Mouse (Mus musculus): ENCODE measurements around the gene Anapc13. TPM values are rescaled to one million over a fixed set of nuclear protein-coding genes. Genes with fewer than 3 reads are reported as not detected.
A peak's percentile ranks its signal among the peaks of the same experiment; 100 is the strongest.

Anapc13 gene
- total RNA-seq, 2 experiments from 2014 or later: 106 TPM

DNA sequence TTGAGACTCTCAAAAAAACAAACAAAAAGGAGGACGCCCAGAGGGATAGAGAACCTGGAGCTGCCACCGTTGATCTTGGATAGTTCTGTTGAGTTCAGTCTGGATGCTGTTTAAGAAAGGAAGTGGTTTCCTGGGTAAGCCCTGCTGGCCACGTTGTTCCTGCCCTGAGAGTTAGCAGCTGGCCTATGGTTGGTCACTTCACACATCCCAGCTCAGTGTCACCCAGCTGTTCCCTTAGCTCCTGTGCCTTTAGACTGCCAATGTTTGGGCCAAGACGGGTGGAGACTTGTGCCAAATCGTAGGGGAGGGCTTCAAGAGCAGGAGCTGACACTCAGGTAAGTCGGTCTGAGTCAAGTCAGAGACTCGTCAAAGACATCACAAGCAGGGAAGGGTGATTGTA, 3.0 kb downstream of the Anapc13 start:
- DNase-seq (ENCODE audit: low spot score in 2 of 2): no peak

DNA sequence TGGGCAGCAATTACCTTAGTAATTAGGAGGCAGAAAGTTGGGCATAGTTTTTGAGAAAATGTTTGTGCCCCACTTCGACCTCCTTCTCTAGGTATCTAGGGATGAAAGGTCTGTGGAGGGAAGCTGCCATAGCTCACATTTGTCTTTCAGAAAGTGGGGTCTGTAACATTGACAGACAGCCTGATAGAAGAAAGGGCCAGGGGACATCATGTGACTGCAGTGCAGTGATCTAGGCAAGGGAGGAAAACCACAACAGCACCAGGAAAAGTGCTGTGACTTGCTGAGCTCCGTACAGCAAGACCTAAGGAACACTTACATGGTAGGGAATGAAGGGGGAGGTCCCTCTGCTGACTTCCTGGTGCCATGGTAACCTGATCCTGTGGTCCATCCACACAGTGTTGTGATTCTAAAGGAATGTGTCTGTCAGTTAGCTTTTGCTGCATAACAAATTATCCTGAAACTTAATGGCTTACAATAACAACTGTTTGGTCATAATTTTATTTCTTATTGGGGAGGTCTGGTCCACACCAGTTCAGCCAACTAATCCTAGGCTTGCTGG, 5.6 kb downstream of the Anapc13 start:
- no peak for DNase-seq (ENCODE audit: low spot score in 2 of 2)

DNA sequence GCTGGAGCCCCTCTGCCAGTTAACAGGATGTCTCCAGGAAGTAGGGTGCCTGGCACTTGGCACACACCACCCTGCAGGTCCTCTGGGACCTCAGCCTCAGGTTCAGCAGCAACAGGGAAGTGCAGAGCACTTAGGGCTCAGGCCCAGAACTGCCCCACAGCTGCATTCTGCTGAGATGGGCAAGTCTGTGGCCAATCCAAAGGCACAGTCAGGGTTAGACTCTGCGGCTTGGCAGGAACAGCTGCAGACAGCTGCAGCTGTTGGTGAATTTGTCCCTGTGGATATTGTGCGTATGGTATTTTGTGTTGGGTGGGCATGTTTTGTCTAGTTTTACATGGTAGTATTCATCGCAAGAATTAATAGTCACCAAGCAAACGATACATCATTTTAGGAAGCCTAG, 6.1 kb downstream of the Anapc13 start:
- DNase-seq (ENCODE audit: low spot score in 2 of 2): no peak

DNA sequence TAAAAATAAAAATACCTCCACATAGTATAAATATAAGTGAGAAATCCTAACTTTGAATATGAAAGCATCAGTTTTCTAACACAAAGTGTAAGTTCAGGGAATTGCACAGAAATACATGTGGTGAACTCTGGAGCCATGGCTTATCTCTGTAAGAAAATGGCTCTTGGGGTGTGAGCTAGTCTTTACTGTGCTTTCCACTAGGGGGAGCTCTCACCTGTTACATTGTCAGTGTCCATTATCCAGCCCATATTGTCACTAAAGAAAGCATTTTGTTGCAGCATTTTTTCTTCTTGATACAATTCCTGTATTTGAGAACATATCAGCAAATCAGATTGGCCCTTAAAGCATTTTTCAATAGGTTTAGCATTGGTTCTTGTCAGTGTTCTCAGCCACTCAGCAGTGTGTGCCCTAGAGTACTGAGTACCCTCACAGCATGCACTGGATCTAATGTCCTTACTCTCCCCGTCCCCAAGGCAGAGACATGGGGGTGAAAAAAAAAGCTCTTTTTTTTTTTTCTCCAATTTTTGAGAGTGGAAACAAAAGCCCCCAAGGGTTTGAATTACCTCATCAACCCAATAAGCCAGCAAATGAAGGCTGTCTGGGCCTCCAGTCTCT, 6.9 kb downstream of the Anapc13 start:
- DNase-seq (ENCODE audit: low spot score in 2 of 2): peak in 1 of 2 experiments; percentile 57

DNA sequence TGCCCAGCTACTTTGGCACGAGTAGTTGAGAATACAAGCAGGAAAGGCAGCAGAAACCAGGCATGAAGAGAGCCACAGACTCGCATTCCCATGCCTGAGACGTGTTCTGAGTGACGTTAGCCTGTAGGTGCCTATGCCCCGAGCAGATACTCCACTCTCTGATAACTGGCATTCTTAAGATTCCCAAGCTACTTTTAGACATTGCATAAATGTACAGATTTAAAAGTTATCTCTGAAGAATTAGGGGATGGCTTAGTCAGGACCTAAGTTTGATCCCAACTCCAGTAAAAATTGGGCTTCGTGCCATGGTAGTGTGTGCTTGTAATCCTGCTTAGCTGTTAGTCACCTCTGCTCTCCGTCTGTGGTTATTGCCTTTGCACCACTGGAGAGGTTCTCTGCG, 8.4 kb downstream of the Anapc13 start:
- no peak for DNase-seq (ENCODE audit: low spot score in 2 of 2)

DNA sequence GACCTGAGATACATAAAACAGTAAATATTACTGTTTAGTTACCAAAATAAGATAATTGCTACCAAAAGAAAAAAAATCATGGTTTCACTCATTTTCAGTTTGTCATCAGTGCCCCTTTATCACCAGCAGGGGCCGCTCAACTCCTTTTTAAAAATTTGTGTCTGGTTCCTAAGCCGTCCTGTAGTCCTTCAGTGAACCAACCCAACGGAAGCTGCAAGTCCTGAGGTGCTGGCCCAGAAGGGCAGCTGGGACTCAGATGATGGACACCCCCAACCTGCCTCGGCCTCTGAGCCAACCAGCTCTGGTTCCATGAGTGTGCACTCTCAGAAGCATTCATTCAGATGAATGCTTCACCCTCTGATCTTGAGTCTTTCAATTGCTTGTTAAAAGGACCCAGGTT, 10.5 kb downstream of the Anapc13 start:
- peak; percentile 43 to 69 for DNase-seq (ENCODE audit: low spot score in 2 of 2)

DNA sequence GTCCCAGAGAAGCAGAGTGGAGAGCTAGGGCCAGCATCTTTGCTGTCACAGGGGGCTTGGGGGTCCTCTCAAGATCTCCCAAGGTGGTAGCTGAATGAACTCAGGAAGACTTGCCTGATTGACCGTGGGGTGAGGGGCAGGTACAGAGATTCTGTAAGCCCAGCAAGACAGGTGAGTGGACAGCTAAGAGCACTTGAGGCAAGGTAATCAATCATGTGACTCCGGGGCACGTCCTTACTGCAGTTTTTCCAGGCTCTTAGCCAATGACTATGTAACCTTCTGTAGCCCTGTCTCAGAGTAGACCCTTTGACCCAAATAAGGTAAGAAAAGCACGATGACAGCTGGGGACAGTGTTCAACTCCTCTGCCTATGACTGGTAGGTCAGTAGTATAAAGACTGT, 11.0 kb downstream of the Anapc13 start:
- DNase-seq (ENCODE audit: low spot score in 2 of 2): no peak

DNA sequence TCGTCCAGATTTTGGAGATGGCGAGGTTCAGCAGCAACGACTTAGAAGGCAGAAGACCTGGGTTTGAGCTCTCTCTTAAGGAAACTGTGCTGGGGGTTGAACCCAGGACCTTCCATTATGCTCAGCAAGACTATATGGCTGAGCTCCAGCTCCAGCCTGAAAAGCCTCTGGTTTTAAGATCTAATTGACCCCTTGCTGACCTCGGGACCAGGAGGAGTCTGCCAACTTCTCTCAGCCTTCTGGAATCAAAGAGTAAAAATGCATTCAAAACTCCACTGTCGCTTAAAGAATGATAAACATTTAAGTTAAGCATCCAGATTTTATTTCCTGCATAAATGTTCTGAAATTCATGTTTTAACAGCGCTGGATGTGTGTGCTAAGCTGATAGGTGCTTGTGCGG, 12.9 kb downstream of the Anapc13 start:
- no peak for DNase-seq (ENCODE audit: low spot score in 2 of 2)

DNA sequence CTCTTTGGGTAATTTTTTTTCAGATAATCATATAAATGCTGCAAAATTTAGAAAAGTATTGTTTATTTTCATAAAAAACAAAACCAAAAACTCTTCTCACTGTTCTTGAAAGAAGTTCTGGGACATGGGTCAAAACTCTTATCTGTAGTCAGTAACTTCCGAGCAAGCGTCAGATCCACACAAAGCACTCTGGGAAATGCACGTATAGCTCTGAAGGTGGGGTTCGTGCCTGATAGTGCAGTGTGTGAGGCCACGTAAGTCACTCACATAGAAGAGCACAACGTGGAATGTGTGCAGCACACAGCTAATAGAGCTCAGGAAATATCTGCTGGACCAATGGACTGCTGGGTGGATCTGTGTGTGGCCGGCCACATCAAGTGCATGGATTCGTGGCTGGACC, 13.4 kb downstream of the Anapc13 start:
- no peak for DNase-seq (ENCODE audit: low spot score in 2 of 2)

DNA sequence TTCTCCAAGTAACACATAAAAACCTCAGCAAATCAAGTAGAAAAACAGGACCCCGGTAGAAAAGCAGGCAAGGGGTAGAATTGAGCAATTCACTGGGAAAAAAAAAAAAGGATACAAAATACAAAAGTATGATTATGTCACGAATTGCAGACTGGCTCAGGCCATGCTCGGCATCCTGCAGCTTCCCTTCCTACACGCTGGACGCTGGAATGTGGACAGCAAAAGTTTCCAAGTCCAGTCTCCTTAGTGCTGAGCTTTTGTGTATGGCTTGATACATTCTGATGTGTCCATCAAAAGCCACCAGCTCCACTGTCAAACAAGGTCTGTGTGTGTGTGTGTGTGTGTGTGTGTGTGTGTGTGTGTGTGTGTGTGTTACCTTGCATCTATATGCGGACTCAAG, 15.4 kb downstream of the Anapc13 start:
- no peak for DNase-seq (ENCODE audit: low spot score in 2 of 2)

DNA sequence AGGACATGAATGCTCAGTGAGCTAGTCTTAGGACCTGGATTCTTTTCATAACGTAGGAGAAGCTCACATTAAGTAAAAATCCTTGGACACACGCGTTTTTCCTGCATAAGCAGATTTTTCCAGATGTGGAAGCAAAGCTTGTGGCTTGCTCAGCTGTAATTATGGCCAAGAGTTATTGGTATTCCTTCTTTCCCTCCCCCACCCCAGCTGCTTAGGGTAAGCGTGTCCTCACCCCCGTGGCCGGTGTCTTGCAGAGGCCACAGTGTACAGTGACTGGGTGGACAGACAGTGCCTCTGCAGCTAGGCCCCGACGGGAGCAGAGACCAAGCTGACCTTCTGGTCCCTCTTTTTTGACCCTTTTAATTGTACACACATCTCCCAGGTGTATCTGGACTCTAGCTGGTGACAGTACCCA, 17.0 kb downstream of the Anapc13 start:
- DNase-seq (ENCODE audit: low spot score in 2 of 2): no peak

DNA sequence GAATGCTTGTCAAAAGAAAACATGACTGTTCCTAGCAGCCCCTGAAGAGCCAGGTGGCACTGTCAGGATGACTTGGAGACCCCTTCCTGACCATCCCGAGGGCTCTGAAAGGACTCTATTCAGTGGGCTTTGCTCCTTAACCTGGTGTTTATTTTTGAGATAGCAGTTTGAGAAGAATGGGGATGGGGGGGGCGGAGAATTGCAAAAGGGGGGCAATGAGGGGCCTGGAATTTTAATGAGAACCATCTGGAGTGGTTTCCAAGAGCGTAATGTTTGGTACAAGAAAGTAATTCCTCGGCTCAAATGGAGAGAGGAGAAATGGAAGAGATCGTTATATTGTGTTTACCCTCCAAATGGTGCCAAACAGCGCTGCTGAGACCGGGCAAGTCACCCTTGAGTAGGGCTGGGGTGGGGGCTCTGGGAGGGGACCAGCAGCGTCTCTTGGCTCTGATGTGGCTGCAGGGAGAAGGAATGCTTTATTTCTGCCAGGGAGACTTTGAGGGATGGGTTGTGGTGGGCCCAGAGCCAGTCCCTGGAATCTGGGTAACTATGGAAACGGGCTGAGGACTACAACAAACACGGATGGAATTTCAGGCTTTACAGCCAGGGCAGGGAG, 17.5 kb downstream of the Anapc13 start:
- DNase-seq (ENCODE audit: low spot score in 2 of 2): peak in 1 of 2 experiments; percentile 71

DNA sequence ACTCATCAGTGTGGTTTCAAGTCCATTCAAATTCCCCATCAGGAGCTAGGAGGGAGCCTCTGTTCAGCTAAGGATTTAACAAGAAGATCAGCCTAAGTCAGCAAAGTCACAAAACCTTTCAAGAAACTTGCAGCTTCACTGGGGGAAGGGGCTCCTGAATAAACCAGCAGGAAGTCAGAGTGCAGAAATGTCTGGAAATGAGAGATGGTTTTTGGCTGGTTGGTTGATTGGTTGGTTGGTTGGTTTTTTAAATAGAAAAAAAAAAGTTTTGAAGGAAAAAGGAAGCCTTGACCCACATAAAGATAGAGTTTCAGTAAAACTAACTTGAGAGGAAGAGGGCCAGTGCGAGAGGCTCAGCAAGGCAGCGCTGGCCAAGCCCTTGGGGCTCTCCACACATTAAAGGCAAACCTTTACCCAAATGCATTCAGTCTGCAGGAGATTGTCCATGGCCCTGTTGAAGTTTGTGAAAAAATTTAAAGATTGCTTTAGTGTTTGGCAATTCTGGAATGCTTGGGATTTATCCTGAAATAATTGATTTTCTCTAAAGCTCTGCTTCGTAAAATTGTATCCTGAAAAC, 19.1 kb downstream of the Anapc13 start:
- DNase-seq (ENCODE audit: low spot score in 2 of 2): no peak

DNA sequence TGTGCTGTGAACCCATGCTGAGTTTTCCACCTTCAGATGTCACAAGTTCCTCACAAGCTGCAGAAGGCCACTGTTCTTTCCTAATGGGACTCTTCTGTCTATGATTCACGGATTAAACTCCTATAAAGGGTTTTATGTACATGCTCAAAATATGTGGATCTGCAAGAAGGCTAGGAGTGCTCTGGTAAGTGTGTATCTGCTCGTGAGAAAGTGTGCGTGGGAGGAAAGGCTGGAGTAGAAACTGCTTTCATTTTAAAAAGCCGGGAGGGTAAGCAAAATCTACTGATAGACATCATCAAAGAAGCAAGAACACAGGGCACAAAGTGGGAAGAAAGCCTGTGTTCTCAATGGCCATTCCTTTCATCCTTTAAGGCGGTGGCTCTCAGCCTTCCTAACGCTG, 20.9 kb downstream of the Anapc13 start:
- DNase-seq (ENCODE audit: low spot score in 2 of 2): no peak

DNA sequence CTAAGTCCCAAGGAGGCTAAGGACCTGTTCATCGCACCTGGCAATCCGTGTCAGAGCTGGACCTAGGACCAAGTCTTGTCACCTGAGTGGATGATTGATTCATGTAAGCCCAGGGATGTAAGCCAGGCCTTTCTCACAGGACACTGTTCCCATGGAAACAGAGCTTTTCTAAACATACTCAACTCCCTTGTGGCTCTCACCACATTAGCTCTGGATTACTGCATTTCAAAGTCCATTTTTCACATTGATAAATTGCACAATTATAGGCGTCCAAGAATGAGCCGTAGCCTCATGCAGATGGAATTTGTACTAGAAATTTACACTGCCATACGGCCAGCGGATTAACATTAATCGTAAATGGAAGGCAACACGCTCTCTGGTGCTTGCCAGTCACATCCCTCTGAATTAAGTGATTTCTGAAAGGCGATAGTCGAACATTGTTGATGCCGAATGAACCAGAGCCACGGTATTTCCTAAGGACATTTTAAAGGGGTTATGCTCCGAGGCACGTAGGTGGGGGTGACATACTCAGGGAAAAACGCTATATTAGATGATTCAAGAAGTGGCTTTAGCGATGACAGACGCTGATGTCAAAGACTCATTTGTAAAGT, 23.9 kb downstream of the Anapc13 start:
- no peak for DNase-seq (ENCODE audit: low spot score in 2 of 2)

DNA sequence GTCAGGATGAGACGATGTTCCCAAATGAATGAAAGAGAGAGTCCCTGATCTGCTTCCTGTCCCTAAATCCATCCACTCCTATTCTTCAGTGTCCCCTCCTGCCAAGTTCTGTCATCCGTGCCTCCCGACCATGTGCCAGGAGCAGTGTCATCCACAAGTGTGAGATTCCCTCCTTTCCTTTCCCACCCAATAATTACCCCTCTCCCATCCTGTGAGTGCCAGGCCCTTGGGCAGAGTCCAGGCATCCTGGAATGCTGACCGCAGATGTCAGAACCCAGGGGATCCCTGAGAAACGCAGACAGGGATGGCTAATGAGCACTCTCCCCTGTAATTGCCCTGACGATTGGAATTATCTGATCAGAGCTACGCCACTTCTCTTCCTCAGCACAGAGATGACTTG, 24.5 kb downstream of the Anapc13 start:
- DNase-seq (ENCODE audit: low spot score in 2 of 2): no peak

DNA sequence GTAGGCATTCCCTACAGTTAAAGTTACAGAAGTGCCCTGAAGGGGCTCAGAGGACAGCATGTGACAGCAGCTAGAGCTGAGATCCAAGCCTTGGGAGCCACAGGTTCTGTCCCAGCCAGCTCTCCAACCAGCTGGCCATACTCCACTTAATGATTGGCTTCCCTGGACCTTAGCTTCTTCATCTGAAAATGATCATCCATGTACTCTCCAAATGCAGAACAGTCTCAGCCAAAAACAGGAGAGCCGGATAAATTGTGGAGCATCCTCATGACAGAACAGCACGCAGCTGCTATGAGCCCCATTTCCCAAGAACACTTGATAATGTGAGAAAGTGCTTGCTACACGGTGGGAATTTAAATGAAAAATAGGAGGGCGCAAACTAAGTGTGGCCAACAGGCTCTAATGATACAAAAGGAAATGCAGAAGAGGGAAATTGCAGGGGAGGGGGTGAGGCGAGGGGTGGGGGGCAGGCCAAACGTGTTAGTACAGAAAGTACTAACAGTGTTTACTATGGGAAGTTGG, 25.2 kb downstream of the Anapc13 start:
- DNase-seq (ENCODE audit: low spot score in 2 of 2): no peak

DNA sequence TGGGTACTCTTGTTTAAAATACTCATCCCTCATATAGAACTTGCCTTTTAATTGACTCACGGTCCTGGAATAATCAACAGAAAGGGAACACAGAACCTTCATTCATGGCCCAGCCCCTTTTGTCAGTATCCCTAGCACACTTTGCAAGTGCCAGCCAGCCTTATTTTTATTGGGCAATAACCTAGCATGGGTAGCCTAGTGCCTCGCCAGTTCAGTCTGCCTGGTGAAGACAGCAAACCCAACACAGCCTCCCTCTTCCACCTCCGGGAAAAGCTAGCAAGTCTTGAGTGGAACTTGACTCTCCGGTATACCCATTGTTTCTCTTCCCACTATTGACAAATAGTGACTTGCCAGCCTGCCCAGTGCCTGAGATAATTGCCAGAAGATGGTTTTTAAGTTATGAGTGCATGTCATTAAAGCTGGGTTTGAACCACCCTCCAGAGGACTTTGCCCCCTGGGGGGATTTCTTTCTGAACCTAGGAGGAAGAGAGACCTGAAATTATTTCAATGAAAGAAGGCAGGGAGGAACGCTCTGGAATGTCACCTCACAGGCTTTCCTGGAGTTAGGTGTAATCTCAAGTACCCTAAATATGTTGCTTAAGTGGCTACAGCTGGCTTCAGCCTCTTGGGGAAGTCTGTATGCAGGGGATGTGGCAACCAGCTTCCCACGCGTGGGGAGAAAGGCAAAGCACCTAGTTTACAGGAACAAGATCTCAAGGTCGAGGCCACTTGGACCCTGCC, 30.4 kb downstream of the Anapc13 start:
- DNase-seq (ENCODE audit: low spot score in 2 of 2): no peak

DNA sequence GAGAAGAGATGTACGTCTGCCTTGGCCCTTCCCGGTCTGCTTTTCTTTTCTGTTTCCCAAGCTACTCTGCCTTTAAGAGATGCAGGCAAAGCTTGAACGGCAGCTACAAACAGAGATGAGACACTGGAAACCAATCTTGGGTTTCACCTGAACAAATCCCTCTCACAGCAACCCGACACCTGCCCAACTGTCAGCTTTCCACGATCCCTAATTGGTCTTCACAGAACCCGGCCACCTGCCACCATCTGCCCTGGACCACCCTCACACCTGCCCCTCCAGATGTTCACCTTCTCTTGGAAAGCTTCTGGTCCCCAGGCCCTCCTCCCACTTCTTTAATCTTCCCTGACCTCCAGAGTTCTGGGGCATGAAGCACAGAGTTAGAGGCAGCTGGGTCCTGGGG, 42.0 kb downstream of the Anapc13 start:
- no peak for DNase-seq (ENCODE audit: low spot score in 2 of 2)

DNA sequence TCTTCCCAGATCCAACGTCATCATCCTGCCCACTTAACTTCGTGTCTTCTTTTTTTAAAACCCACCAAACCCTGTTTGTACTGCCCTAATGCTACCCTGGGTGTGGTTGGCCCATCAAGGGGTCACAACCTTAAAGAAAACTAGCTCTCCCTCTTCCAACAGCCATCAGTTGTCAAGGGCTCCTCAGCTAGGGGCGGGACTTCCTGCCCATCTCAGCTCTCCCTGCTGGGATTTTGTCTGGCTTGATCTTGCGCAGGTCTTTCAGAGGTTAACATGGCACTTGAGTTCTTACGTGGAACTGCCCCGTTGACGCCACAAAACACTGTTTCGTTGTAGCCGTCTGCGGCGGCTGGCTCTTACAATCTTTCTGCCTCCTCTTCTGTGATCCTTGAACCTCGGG, 42.8 kb downstream of the Anapc13 start:
- DNase-seq (ENCODE audit: low spot score in 2 of 2): no peak

DNA sequence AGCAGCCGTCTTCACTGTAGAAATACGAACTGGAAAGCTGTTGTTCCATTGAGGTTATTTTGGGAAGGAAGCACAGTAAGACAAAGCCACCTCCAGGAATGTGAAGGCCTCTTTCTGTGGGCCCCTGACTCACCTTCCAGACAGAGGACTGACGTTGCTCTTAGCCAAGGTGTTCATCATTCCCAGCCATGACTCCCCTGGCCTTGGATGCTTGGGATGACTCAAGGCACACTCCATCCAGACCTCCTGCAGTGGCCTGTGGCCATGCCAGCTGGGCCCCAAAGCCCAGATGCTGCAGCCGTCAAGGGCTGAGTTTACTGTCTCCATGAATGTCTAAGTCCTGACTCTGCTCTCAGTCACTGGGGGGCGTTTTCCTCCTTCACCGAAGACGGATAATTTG, 47.3 kb downstream of the Anapc13 start:
- no peak for DNase-seq (ENCODE audit: low spot score in 2 of 2)
